Mouse (Mus musculus) G1E-ER4 (cell line): ENCODE results near the gene Sass6. TPM values are rescaled to one million over a fixed set of nuclear protein-coding genes. Genes with fewer than 3 reads are reported as not detected.
A peak's percentile ranks its signal among the peaks of the same experiment; 100 is the strongest.

Source experiments
- GATA1 ChIP-seq: IDR thresholded peaks from one replicate; pipeline ENCODE4 v1.8.0; 2012; ENCODE audit warnings: low read length, inconsistent platforms
- polyA plus RNA-seq: library from polyadenylated mRNA; stranded (reverse); fragments of >175 nt; gene quantifications from 2 replicates; pipeline ENCODE4 v1.2.3, GENCODE M21; 2012

Gene Sass6
- polyA plus RNA-seq, result 6.1 and 8.8 TPM in 2 replicates

- TF ChIP-seq GATA1, result no peak
Measured at GRCm38 (mm10) chr3:116594728-116595602, at the start of gene Sass6. TSS of gene Sass6 (plus strand) at chr3:116594982.

GRCm38 (mm10) chr3:116547430-116547829, 47.4 kb upstream of the Sass6 start:
- TF ChIP-seq GATA1, result no peak

GRCm38 (mm10) chr3:116551362-116551761, 43.4 kb upstream of the Sass6 start:
- TF ChIP-seq GATA1, result no peak

- peak; percentile 94 for TF ChIP-seq GATA1
Measured at GRCm38 (mm10) chr3:116562408-116563094, 32.2 kb upstream of the Sass6 start, which contains the start of gene Lrrc39. TSS of gene Lrrc39 (plus strand) at chr3:116562973.

GRCm38 (mm10) chr3:116563095-116563492, 31.7 kb upstream of the Sass6 start:
- no peak for TF ChIP-seq GATA1

GRCm38 (mm10) chr3:116570628-116571027, 24.2 kb upstream of the Sass6 start:
- TF ChIP-seq GATA1, result no peak

- TF ChIP-seq GATA1, result no peak
Measured at GRCm38 (mm10) chr3:116577286-116577685, 17.5 kb upstream of the Sass6 start.

GRCm38 (mm10) chr3:116582201-116582600, 12.6 kb upstream of the Sass6 start:
- no peak for TF ChIP-seq GATA1

GRCm38 (mm10) chr3:116594076-116594727, 580 bp upstream of the Sass6 start:
- no peak for TF ChIP-seq GATA1

- peak; percentile 34 for TF ChIP-seq GATA1
Measured at GRCm38 (mm10) chr3:116595603-116595991, 815 bp downstream of the Sass6 start.

GRCm38 (mm10) chr3:116599705-116600104, 4.9 kb downstream of the Sass6 start:
- TF ChIP-seq GATA1, result no peak

- TF ChIP-seq GATA1, result no peak
Measured at GRCm38 (mm10) chr3:116601005-116601404, 6.2 kb downstream of the Sass6 start.

- TF ChIP-seq GATA1, result no peak
Measured at GRCm38 (mm10) chr3:116601781-116602180, 7.0 kb downstream of the Sass6 start.

- no peak for TF ChIP-seq GATA1
Measured at GRCm38 (mm10) chr3:116604570-116604969, 9.8 kb downstream of the Sass6 start.

GRCm38 (mm10) chr3:116614295-116614892, 19.6 kb downstream of the Sass6 start, which contains the start of gene Trmt13:
TSS of gene Trmt13 (minus strand) at chr3:116614587.
- TF ChIP-seq GATA1, result no peak
